ENCODE assay signal across 16 mouse cellular contexts in genomic region chr8:60969091-60969490, GRCm38 (mm10). TPM values are rescaled to one million over a fixed set of nuclear protein-coding genes. Genes with fewer than 3 reads are reported as not detected.
A peak's percentile ranks its signal among the peaks of the same experiment; 100 is the strongest.
DNase-seq lines count a peak whose midpoint lies in the region; ATAC-seq and TF ChIP-seq lines count a peak whose summit lies in the region.
"Had no signal": no experiment of that assay in that cellular context is flagged by ENCODE, and none has a peak within 500 bp of the region (broad histone marks: within the 10 kb centered on the region; RNA-seq: fewer than 3 reads in every experiment).

No protein-coding gene starts in this region.

- peak overlapping the region; percentile 20; the same call in 1 of the 2 replicates for H3K27ac ChIP-seq in gastrocnemius, adult 2 months
- no peak overlapping the region for H3K27ac ChIP-seq in intestine, embryonic 16.5 days (ENCODE audit: low read length)
- H3K27ac ChIP-seq in liver, embryonic 16.5 days (ENCODE audit: low read length) = peak overlapping the region; percentile 78
- H3K27ac ChIP-seq: heart, adult 2 months; limb, embryonic 13.5 days had no signal

- 44% methylated on average over 2 of the region's 2 CpGs for WGBS in intestine, embryonic 16.5 days
- 30% methylated on average over 2 of the region's 2 CpGs for WGBS in liver, embryonic 16.5 days (ENCODE audit: insufficient replicate concordance)

- H3K4me3 ChIP-seq in gastrocnemius, adult 2 months = no peak overlapping the region
- H3K4me3 ChIP-seq in intestine, embryonic 16.5 days (ENCODE audit: low read length) = no peak overlapping the region
- no peak overlapping the region for H3K4me3 ChIP-seq in liver, embryonic 16.5 days (ENCODE audit: low read depth, low read length)
- H3K4me3 ChIP-seq: heart, adult 2 months; limb, embryonic 13.5 days had no signal

- no peak overlapping the region for H3K9ac ChIP-seq in intestine, embryonic 16.5 days (ENCODE audit: low read depth, low read length)
- peak overlapping the region; percentile 9 for H3K9ac ChIP-seq in liver, embryonic 16.5 days (ENCODE audit: low read depth, low read length)
- H3K9ac ChIP-seq: limb, embryonic 13.5 days had no signal

- peaks cover 4% of the 10 kb centered on the region; the same call in 1 of the 2 replicates for H3K4me1 ChIP-seq in intestine, embryonic 16.5 days (ENCODE audit: control insufficient read depth, insufficient read depth, low read length)
- peaks cover 60% of the 10 kb centered on the region for H3K4me1 ChIP-seq in liver, embryonic 16.5 days (ENCODE audit: control insufficient read depth, low read depth, low read length)

- no peaks in the 10 kb centered on the region for H3K9me3 ChIP-seq in intestine, embryonic 16.5 days (ENCODE audit: control insufficient read depth, low read length)
- no peaks in the 10 kb centered on the region for H3K9me3 ChIP-seq in liver, embryonic 16.5 days (replicated peaks; ENCODE audit: control insufficient read depth, low read length)
- H3K9me3 ChIP-seq: limb, embryonic 13.5 days had no signal

- H3K36me3 ChIP-seq in intestine, embryonic 16.5 days (ENCODE audit: control insufficient read depth, insufficient read depth, low read length) = no peaks in the 10 kb centered on the region
- no peaks in the 10 kb centered on the region for H3K36me3 ChIP-seq in liver, embryonic 16.5 days (ENCODE audit: control insufficient read depth, insufficient read depth)
- H3K36me3 ChIP-seq: limb, embryonic 13.5 days had no signal

- intact Hi-C loops in gastrocnemius, adult 2 months (cut with DNase I) = no loop called here

- peak; percentile 54 for ATAC-seq in intestine, embryonic 16.5 days
- ATAC-seq in liver, embryonic 16.5 days (ENCODE audit: low read depth) = peak; percentile 35; the same call in 1 of the 2 replicates
- ATAC-seq: activated CD4-positive, CD25-positive, alpha-beta regulatory T cell, adult 4 months; CD4-positive, CD25-positive, alpha-beta regulatory T cell, adult 4 months had no signal

- H3K4me2 ChIP-seq in intestine, embryonic 16.5 days (ENCODE audit: low read depth, low read length) = no peak overlapping the region
- peak overlapping the region; percentile 52 for H3K4me2 ChIP-seq in liver, embryonic 16.5 days (ENCODE audit: low read depth, low read length)
- H3K4me2 ChIP-seq: limb, embryonic 13.5 days had no signal

- DNase-seq in gastrocnemius, adult 2 months = no peak
- DNase-seq in gastrocnemius, adult 18-20 months (ENCODE audit: low spot score) = no peak
- peak; percentile 46 for DNase-seq in R1 (ENCODE audit: low read depth, low spot score)
- DNase-seq in cerebellum, postnatal 25 days = no peak
- DNase-seq in thymus, postnatal 0 days (ENCODE audit: low spot score) = no peak
- no peak for DNase-seq in adrenal gland, postnatal 14 days
- DNase-seq: cerebellum, postnatal 14 days; gastrocnemius, postnatal 10 days; heart, adult 2 months; right cerebral cortex, adult 18-20 months; thymus, adult 2 months had no signal

- no peaks in the 10 kb centered on the region for H3K27me3 ChIP-seq in intestine, embryonic 16.5 days (replicated peaks; ENCODE audit: control insufficient read depth, insufficient read depth, low read length)
- no peaks in the 10 kb centered on the region for H3K27me3 ChIP-seq in liver, embryonic 16.5 days (ENCODE audit: control insufficient read depth, insufficient read depth, low read depth, low read length)
- H3K27me3 ChIP-seq: limb, embryonic 13.5 days had no signal

- TF ChIP-seq CTCF in gastrocnemius, adult 2 months (IDR thresholded peaks at IDR 0.05) = no peak

RNA-seq across cellular contexts. Expression of gene Clcn3, which starts 14.0 kb away (rescaled TPM):
- 10 to 100 TPM; 27.5 to 37.4 TPM for total RNA-seq in gastrocnemius, adult 2 months (2021)
- total RNA-seq in gastrocnemius, adult 18-20 months (2021) = 10 to 100 TPM; 34.9 to 35.2 TPM
- 30.2 and 30.4 TPM in 2 replicates for polyA plus RNA-seq in intestine, embryonic 16.5 days (2015; fragmentation: Nextera tagmentation; extraction: Ambion mirVana)
- 39.4 and 41.2 TPM in 2 replicates for polyA plus RNA-seq in liver, embryonic 16.5 days (2015; fragmentation: Nextera tagmentation; extraction: Ambion mirVana)
- polyA plus RNA-seq in thymus, postnatal 0 days (2015; fragmentation: Nextera tagmentation; extraction: Ambion mirVana) = 26.5 and 31.8 TPM in 2 replicates
- 37.9 and 38.6 TPM in 2 replicates for total RNA-seq in adrenal gland, postnatal 14 days (2021)

RNA-seq across cellular contexts. Expression of gene Nek1, which starts 23.9 kb away (rescaled TPM):
- total RNA-seq in gastrocnemius, adult 2 months (2021) = 1 to 10 TPM; 3.8 to 4.7 TPM
- total RNA-seq in gastrocnemius, adult 18-20 months (2021) = 1 to 10 TPM; 3.8 to 4.8 TPM
- 13.4 and 17.1 TPM in 2 replicates for polyA plus RNA-seq in intestine, embryonic 16.5 days (2015; fragmentation: Nextera tagmentation; extraction: Ambion mirVana)
- 7.1 and 7.9 TPM in 2 replicates for polyA plus RNA-seq in liver, embryonic 16.5 days (2015; fragmentation: Nextera tagmentation; extraction: Ambion mirVana)
- polyA plus RNA-seq in thymus, postnatal 0 days (2015; fragmentation: Nextera tagmentation; extraction: Ambion mirVana) = 9.5 and 11.8 TPM in 2 replicates
- total RNA-seq in adrenal gland, postnatal 14 days (2021) = 13.5 and 15.8 TPM in 2 replicates
